Mouse (Mus musculus) liver, embryonic 16.5 days (tissue): ENCODE measurements around the gene Xpnpep3. TPM values are rescaled to one million over a fixed set of nuclear protein-coding genes. Genes with fewer than 3 reads are reported as not detected.

Experiments
- polyA plus RNA-seq: library from polyadenylated mRNA; unstranded; fragments of >200 nt; fragmentation: Nextera tagmentation; extraction: Ambion mirVana; gene quantifications from 2 replicates; pipeline ENCODE4 v1.2.1, GENCODE M21; 2015

The Xpnpep3 gene
- polyA plus RNA-seq, 1 experiment from 2014 or later = 6.6 TPM

Other genes starting within 250 kb of the Xpnpep3 start
- 5.4 and 6.1 TPM in 2 replicates for gene Mrtfa, start 209.4 kb upstream of the Xpnpep3 start, polyA plus RNA-seq
- gene Mchr1, start 164.6 kb upstream of the Xpnpep3 start, polyA plus RNA-seq = 0.19 TPM in 1 of 2 replicates, not detected in the other
- gene Slc25a17, start 39.3 kb upstream of the Xpnpep3 start, polyA plus RNA-seq = 36.2 and 38.3 TPM in 2 replicates
- gene St13, start 61 bp upstream of the Xpnpep3 start, polyA plus RNA-seq = 59.2 and 59.4 TPM in 2 replicates
- gene Dnajb7, start 8.2 kb downstream of the Xpnpep3 start, polyA plus RNA-seq = 0.39 and 0.77 TPM in 2 replicates
- 189 and 239 TPM in 2 replicates for gene Rbx1, start 66.2 kb downstream of the Xpnpep3 start, polyA plus RNA-seq
- 5.8 and 7.3 TPM in 2 replicates for gene Ep300, start 185.2 kb downstream of the Xpnpep3 start, polyA plus RNA-seq